Mouse (Mus musculus): ENCODE data around the gene Ndfip2.

Ndfip2 gene

DNA sequence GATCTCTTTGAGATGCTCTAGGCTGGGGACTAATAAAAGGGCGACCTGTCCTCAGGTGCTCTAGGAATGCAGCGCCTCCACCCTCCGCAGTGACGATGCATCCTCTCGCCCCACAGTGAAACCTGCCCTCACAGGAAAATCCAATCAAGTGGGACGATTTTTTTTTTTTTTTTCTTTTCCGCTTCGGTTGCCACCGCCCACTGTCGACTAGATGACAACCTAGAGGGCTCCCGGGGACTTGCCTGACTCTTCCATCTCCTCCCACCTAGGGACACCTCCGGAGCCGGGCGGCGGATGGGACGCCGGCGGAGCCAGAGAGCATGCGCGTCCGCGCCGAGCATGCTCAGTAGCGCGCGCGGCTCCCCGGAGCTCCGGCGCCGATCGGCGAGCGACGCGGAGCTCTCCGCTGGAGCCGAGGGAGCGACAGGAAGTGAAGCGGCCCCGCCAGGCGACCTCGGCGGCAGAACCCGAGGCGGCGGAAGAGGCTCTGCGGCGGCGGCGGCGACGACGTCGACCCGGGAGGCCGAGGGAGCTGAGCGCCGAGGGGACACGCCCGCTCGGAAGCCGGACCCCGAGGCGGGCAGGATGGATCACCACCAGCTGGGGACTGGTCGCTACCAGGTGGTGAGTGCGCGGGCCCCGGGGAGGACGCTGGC, at the start of gene Ndfip2:
Gene Ndfip2, plus strand, starts transcription at position 195 of the 656 bp plus-strand sequence.
- no peak for DNase-seq (ENCODE audit: extremely low spot score, low read depth, low spot score)

DNA sequence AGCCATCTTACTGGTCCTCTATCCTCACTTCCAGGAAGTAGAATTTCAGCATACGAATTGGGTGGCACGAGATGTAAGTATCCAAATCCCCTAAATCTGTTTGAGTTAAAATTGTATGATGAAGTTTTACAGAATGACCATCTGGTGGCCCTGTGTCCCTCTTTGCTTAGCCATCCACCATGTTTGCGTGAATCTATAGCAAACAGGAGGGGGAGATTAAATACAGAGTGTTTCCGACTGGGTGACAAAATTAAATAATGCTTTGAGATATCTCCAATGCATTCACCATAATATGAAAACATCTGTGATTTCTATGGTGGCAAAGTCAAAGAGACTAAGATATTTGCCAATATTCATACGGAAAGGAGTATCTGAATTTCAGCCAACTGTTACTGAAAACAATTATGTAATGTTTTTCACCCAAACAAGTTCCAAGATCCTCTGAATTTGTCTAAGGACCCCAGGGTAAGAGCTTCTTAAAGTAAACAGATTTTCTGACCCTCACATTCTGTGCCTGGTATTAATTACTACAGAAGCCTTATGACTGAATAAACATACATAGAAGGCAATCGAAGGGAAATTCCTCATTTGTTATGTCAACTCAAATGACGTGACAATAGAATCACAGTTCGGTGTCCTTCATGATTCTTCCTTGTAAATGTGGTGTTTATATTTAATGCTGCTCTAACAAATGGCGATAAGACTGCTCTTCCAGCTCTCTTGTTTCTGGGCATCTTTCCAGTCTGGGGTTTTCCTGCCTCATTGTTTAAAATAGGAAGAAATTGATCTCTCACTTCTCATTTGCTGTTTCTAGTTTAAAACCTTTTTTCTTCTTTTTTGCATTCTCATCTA, 38.6 kb upstream of the Ndfip2 start:
- no peak for DNase-seq (ENCODE audit: extremely low spot score, low read depth, low spot score)

DNA sequence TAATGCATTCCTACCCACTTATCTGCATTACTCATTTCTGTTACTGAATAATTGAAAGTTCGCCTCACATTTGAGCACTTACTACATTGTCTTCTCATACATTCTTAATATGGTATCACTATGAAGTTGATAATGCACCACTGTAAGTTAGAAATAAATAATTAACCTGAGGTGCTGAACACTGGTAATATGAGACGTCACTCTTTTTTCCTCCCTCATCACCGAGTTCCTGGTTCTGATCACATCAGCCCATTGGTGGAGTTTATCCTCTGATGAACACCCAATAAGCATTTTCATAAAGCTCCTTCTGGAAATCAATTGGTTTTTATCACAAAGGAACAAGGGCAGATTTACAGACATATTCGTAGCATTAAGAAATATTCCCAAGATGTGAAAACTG, 36.1 kb upstream of the Ndfip2 start:
- DNase-seq (ENCODE audit: extremely low spot score, low read depth, low spot score), result no peak

DNA sequence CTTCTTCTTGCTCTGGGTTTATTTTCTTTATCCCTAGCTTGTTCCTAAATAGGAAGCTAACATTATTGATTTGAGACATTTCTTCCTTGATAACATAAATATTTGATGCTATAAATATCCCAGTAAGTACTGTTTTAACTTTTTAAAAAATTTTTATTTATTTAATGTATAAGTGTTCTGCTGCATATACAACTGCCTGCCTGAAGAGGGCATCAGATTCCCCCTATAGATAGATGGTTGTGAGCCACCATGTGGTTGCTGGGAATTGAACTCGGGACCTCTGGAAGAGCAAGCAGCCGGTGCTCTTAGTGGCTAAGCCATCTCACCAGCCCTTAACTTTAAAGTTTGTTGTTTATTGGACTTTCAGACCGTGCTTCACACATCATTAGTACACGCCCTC, 32.6 kb upstream of the Ndfip2 start:
- DNase-seq (ENCODE audit: extremely low spot score, low read depth, low spot score), result no peak

- DNase-seq (ENCODE audit: extremely low spot score, low read depth, low spot score), result no peak
Observed at GRCm38 (mm10) chr14:105232421-105232820, 26.0 kb upstream of the Ndfip2 start.

GRCm38 (mm10) chr14:105236596-105236995, 21.8 kb upstream of the Ndfip2 start:
- DNase-seq (ENCODE audit: extremely low spot score, low read depth, low spot score), result no peak

GRCm38 (mm10) chr14:105237736-105238135, 20.6 kb upstream of the Ndfip2 start:
- no peak for DNase-seq (ENCODE audit: extremely low spot score, low read depth, low spot score)

GRCm38 (mm10) chr14:105238450-105239038, 19.8 kb upstream of the Ndfip2 start:
- no peak for DNase-seq (ENCODE audit: extremely low spot score, low read depth, low spot score)

- no peak for DNase-seq (ENCODE audit: extremely low spot score, low read depth, low spot score)
Observed at GRCm38 (mm10) chr14:105240120-105240519, 18.3 kb upstream of the Ndfip2 start.

- DNase-seq (ENCODE audit: extremely low spot score, low read depth, low spot score), result no peak
Observed at GRCm38 (mm10) chr14:105243805-105244443, 14.4 kb upstream of the Ndfip2 start.

DNA sequence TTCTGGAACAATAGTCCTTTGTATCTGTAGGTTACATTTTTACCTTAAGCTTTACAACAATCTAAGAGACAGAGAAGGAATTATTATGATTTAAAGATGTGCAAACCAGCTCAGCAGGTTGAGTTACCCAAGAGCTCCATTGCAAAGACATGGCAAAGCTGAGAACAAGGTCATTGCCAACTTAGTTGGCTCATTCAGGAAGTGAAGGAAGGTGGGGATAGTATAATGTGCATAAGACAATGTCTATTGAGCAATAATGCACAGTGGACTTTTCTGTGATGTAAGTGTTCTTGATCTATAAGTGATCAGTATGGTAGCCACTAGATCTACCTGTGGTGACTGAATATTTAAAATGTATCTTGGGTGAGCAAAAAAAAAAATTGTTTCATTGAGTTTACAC, 7.3 kb upstream of the Ndfip2 start:
- no peak for DNase-seq (ENCODE audit: extremely low spot score, low read depth, low spot score)

- DNase-seq (ENCODE audit: extremely low spot score, low read depth, low spot score), result no peak
Observed at GRCm38 (mm10) chr14:105253304-105253703, 5.1 kb upstream of the Ndfip2 start.

GRCm38 (mm10) chr14:105254401-105254800, 4.0 kb upstream of the Ndfip2 start:
- no peak for DNase-seq (ENCODE audit: extremely low spot score, low read depth, low spot score)

GRCm38 (mm10) chr14:105255620-105256019, 2.8 kb upstream of the Ndfip2 start:
- no peak for DNase-seq (ENCODE audit: extremely low spot score, low read depth, low spot score)

DNA sequence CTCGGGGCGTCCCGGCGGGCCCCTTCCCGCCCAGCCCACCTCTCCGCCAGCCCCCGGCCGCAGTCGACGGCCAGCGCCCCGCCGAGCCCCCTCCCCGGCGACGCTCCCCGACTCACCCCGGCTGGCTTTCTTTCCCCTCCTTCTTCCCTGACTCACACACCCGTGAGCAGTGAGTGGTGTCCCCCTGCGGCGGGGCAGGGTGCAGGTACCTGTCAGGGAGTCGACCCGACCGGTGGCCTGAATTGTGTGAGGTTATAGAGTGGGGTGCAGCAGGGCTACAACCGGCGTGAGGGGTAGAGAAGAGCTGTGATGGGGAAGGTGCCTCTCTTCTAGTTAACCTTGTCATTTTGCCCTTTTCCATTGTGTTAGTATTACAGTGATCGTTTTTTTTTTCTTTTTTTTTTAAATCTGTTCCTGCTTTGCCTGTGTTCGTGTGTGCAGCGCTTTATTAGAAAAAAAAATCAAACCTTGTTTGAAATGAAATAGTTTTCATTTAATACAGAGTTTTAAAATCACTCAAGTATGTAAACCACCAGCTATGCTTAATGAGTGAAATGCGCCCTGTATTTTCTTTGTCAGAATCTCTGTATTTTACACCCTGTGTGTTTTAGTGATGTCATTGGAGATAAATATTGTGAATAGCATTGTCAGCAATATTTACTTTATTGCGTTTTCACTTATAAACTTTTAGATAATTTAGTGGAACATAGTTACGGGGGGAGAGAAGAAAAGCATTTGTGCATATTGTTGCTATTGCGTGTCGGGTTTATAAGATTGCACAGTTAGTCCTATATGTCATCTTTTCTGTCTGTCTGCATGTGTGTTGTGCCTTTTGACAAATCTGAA, 885 bp downstream of the Ndfip2 start:
- DNase-seq (ENCODE audit: extremely low spot score, low read depth, low spot score), result no peak

DNA sequence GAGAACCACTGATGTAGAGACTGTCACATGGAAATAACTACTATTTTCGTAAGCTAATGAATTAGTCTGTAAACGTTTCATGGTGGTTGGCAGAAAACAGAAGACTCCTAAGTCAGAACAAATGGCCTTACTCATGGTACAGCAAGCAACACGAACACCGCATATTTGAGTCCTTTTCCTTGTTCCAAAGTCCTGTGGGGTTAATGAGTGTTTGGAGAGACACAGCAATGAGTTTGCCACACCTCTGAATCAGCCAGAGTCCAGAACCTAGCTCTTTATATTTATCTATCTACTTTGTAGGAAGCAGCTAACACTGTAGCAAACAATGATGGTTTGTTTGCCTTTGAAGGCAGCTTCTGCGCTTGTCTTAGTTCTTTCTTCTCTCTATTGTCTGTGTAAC, 4.5 kb downstream of the Ndfip2 start:
- no peak for DNase-seq (ENCODE audit: extremely low spot score, low read depth, low spot score)

- no peak for DNase-seq (ENCODE audit: extremely low spot score, low read depth, low spot score)
Observed at GRCm38 (mm10) chr14:105267095-105267494, 8.7 kb downstream of the Ndfip2 start.

GRCm38 (mm10) chr14:105272030-105272429, 13.7 kb downstream of the Ndfip2 start:
- DNase-seq (ENCODE audit: extremely low spot score, low read depth, low spot score), result no peak

- no peak for DNase-seq (ENCODE audit: extremely low spot score, low read depth, low spot score)
Observed at GRCm38 (mm10) chr14:105272539-105272938, 14.2 kb downstream of the Ndfip2 start.

DNA sequence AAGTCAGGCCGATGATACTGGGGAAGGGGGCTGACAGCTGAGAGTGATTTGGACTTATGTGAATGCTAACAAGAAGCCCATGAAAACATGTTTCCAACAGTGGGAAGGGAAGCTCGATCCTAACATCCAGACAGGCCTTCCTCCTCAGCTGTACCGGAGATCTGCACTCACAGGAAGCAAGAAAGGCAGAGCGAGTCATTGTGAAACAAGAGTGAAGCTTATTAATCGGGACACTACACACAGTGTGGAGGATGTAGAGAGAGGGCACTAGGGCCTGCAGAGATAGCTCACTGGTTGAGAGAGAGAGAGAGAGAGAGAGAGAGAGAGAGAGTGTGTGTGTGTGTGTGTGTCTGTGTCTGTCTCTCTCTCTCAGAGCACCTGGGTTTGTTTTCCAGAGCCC, 16.8 kb downstream of the Ndfip2 start:
- no peak for DNase-seq (ENCODE audit: extremely low spot score, low read depth, low spot score)

DNA sequence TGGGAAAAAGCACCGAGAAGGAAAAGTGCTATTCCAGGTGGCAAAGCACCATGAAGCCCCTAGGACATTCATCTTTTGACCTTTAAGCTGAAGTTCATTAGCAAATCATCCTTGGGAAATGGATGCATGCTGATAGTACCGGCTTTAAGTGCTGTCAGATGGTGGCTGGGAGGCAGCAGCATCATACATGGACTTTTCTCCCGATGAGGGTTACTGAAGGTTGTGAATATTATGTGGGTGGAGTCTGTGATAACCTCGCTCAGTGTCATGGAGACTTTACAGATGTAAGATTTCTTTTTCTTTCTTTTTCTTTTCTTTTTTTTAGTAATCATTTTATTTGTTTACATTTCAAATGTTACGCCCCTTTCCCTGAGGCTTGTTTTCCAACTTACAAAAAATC, 18.9 kb downstream of the Ndfip2 start:
- no peak for DNase-seq (ENCODE audit: extremely low spot score, low read depth, low spot score)

Data from hindlimb bud, embryonic 11.5 days (tissue).